ENCODE assay signal across 8 mouse cellular contexts in the genomic region with DNA sequence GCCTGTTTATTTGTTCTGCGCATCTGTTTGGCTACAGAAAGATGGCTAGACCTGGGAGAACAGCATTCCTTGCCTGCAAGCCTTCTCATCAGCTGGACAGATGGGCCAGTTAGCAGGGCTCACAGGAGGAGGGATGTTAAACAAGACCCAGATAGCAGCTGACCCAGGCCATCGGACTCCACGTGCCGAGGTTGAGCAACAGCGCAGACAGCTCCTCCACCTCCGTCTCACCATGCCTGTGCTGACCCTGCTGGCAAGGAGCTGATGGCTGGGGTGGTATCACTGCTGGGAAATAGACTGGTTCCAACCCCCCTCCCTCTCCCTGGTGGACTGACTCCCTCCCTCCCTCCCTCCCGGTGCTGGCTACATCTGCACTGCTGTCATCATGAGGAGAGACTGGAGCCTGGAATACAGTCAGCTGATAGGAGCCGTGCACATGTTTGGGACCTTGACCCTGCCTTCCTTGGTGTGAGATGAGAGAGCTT.
A peak's percentile ranks its signal among the peaks of the same experiment; 100 is the strongest.
DNase-seq lines count a peak whose midpoint lies in the region; ATAC-seq lines count a peak whose summit lies in the region.
"Had no signal": no experiment of that assay in that cellular context is flagged by ENCODE, and none has a peak within 500 bp of the region (broad histone marks: within the 10 kb centered on the region; RNA-seq: fewer than 3 reads in every experiment).

No protein-coding gene starts in this region.

- WGBS in liver, embryonic 11.5 days = 41% methylated on average over 8 of the region's 8 CpGs

- H3K27me3 ChIP-seq in liver, embryonic 11.5 days (replicated peaks; ENCODE audit: control insufficient read depth, insufficient read depth, low read length) = no peaks in the 10 kb centered on the region
- H3K27me3 ChIP-seq: hindbrain, embryonic 15.5 days had no signal

- no peaks in the 10 kb centered on the region for H3K9me3 ChIP-seq in liver, embryonic 11.5 days (ENCODE audit: control insufficient read depth, low read length)
- H3K9me3 ChIP-seq: hindbrain, embryonic 15.5 days had no signal

- no peaks in the 10 kb centered on the region for H3K36me3 ChIP-seq in liver, embryonic 11.5 days (ENCODE audit: control insufficient read depth, insufficient read depth, low read length)
- H3K36me3 ChIP-seq: hindbrain, embryonic 15.5 days had no signal

- H3K4me2 ChIP-seq in liver, embryonic 11.5 days = no peak overlapping the region
- H3K4me2 ChIP-seq: hindbrain, embryonic 15.5 days had no signal

- no peak overlapping the region for H3K27ac ChIP-seq in liver, embryonic 11.5 days (ENCODE audit: low read depth, low read length)
- H3K27ac ChIP-seq: hindbrain, embryonic 15.5 days had no signal

- peak; percentile 9 for DNase-seq in liver
- no peak for DNase-seq in liver, embryonic 11.5 days (ENCODE audit: low spot score)
- DNase-seq in embryo, embryonic 9.5 days (ENCODE audit: extremely low spot score) = peak; percentile 24
- peak; percentile 75 for DNase-seq in heart, adult 8-10 months (ENCODE audit: low spot score)
- peak; percentile 75 for DNase-seq in lung, postnatal 10 days
- no peak for DNase-seq in left cerebral cortex, adult 18-20 months (ENCODE audit: low spot score in 2 of 2)
- no peak for DNase-seq in kidney, postnatal 10 days

- H3K4me1 ChIP-seq in liver, embryonic 11.5 days (replicated peaks; ENCODE audit: control insufficient read depth, insufficient read depth, low read length) = no peaks in the 10 kb centered on the region
- H3K4me1 ChIP-seq: hindbrain, embryonic 15.5 days had no signal

- no peak for ATAC-seq in liver, embryonic 11.5 days (replicated peaks; ENCODE audit: low FRiP score)

- no peak overlapping the region for H3K4me3 ChIP-seq in liver, embryonic 11.5 days (ENCODE audit: low read depth, low read length)
- H3K4me3 ChIP-seq: hindbrain, embryonic 15.5 days had no signal

- no peak overlapping the region for H3K9ac ChIP-seq in liver, embryonic 11.5 days (ENCODE audit: low read depth, low read length)
- H3K9ac ChIP-seq: hindbrain, embryonic 15.5 days had no signal

Comparison
In these comparisons a context has a peak if more than half of its experiments do, and no peak if none do; other contexts are left out.
1. DNase-seq: peak in liver (single experiment), embryo, embryonic 9.5 days (single experiment), heart, adult 8-10 months (single experiment) and lung, postnatal 10 days (single experiment); none in liver, embryonic 11.5 days (single experiment), left cerebral cortex, adult 18-20 months (0 of 2) and kidney, postnatal 10 days (single experiment).